Mouse (Mus musculus) embryonic facial prominence, embryonic 14.5 days (tissue): Measurements from ENCODE around the gene Cngb1. TPM values are rescaled to one million over a fixed set of nuclear protein-coding genes. Genes with fewer than 3 reads are reported as not detected.

Experiments
- ATAC-seq: fragments of 200-750 bp; cut with Nextera tagmentation; 2 replicates; pipeline ENCODE4 v1.8.0; 2017; ENCODE audit warnings: low read depth, moderate number of reproducible peaks, moderate TSS enrichment
- DNase-seq: peaks from one replicate; pipeline ENCODE4 v3.0.0-alpha.2; 2015; ENCODE audit warnings: low spot score
- H3K27ac ChIP-seq: fragments of 300-500 bp; sonication (generic); replicated peaks from 2 replicates; pipeline ENCODE4 v1.5.1; 2014; ENCODE audit warnings: low read depth, mild to moderate bottlenecking, low read length, moderate library complexity
- H3K27me3 ChIP-seq: fragments of 300-500 bp; sonication (generic); replicated peaks from 2 replicates; pipeline ENCODE4 v1.6.1; 2014; ENCODE audit warnings: low read length; ENCODE audit not compliant: control insufficient read depth, insufficient read depth
- H3K36me3 ChIP-seq: fragments of 300-500 bp; sonication (generic); 2 replicates; pipeline ENCODE4 v1.6.1; 2014; ENCODE audit warnings: low read length, mixed read lengths; ENCODE audit not compliant: control insufficient read depth, insufficient read depth
- H3K4me1 ChIP-seq: fragments of 300-500 bp; sonication (generic); 2 replicates; pipeline ENCODE4 v1.6.1; 2014; ENCODE audit warnings: antibody characterized with exemption, low read length; ENCODE audit not compliant: control insufficient read depth, insufficient read depth
- H3K4me2 ChIP-seq: fragments of 300-500 bp; sonication (generic); 2 replicates; pipeline ENCODE4 v1.6.1; 2014; ENCODE audit warnings: low read depth, mild to moderate bottlenecking, low read length, moderate library complexity, mixed read lengths
- H3K4me3 ChIP-seq: fragments of 300-500 bp; sonication (generic); 2 replicates; pipeline ENCODE4 v1.5.1; 2014; ENCODE audit warnings: low read depth, mild to moderate bottlenecking, low read length
- H3K9ac ChIP-seq: fragments of 300-500 bp; sonication (generic); 2 replicates; pipeline ENCODE4 v1.6.1; 2014; ENCODE audit warnings: low read depth, mild to moderate bottlenecking, low read length, moderate library complexity, mixed read lengths
- H3K9me3 ChIP-seq: fragments of 300-500 bp; sonication (generic); 2 replicates; pipeline ENCODE4 v1.6.1; 2016; ENCODE audit warnings: low read length; ENCODE audit not compliant: control insufficient read depth
- WGBS: fragments of 180-500 bp; shearing (Covaris S2); extraction: QIAGEN DNeasy Blood & Tissue Kit; methylation state at CpG from one replicate; pipeline ENCODE4 v1.1.7; 2014; 5-methylcytosine and 5-hydroxymethylcytosine counted together
- polyA plus RNA-seq: library from polyadenylated mRNA; unstranded; fragments of >200 nt; fragmentation: Nextera tagmentation; extraction: Ambion mirVana; gene quantifications from 2 replicates; pipeline ENCODE4 v1.2.1, GENCODE M21; 2014

The Cngb1 gene
- polyA plus RNA-seq, 1 experiment from 2014 or later, result 1.7 TPM

DNA sequence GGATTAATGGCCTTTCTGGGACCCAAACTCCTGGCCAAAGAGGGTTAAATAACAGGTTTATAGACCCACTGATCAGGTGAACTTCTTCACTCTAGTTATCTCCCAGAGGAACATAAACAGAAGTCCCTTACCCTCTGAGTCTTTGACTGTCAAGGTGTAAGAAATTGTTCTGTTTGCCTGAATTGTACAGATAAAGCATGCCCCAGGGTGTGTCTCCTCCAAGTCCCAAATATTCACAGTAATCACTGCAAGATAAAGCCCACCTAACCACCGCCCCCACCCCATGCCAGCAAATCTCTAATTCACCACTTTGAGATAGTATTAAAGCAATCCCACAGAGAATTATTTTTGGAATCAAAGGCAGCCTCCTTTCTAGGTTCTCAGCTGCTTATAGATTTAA lies 24.0 kb upstream of the Cngb1 start:
- Histone ChIP-seq H3K4me3 (peak overlapping the region; percentile 73), H3K27me3 (no peaks in the 10 kb centered on the region), H3K4me2 (peak overlapping the region; percentile 84), H3K4me1 (peaks cover 12% of the 10 kb centered on the region), H3K9ac (peak overlapping the region; percentile 89), H3K27ac (peak overlapping the region; percentile 98; the same call in 1 of the 2 replicates), H3K36me3 (peaks cover 60% of the 10 kb centered on the region), H3K9me3 (0 out of 2 replicates have a peak, but pooled peaks cover 4% of the 10 kb centered on the region)
- no peak for DNase-seq
- ATAC-seq, result no peak
- WGBS, result 57% methylated on average over 1 of the region's 1 CpGs

DNA sequence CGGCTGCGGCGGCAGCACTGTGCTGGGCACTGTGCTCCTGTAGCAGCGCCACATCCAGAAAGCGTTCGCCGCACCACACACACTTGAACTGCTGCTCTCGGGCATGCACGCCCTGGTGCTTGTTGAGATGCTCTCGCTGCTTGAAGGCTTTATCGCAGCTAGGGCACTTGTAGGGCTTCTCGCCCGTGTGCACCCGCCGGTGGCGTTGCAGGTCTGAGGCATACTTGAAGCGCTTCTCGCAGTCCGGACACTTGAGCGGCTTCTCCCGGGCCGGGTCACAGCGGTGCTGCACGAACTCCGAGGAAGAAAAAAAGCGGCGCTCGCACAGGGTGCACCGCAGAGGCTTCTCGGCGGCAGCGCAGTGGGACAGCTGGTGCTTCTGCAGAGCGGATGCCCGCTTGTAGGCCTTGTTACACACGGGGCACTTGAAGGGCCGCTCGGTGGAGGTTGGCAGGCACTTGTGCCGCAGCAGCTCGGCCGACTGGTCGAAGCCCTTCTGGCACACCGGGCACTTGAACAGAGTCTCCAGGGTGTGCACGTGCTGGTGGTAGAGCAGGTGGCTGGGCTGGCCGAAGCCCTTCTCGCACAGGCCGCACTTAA lies 21.6 kb upstream of the Cngb1 start:
- no peak for ATAC-seq
- Histone ChIP-seq H3K9me3 (no peaks in the 10 kb centered on the region), H3K9ac (no peak overlapping the region), H3K4me2 (no peak overlapping the region), H3K4me3 (no peak overlapping the region), H3K4me1 (peaks cover 9% of the 10 kb centered on the region), H3K27ac (no peak overlapping the region), H3K36me3 (peaks cover 62% of the 10 kb centered on the region), H3K27me3 (no peaks in the 10 kb centered on the region)
- no peak for DNase-seq
- 85% methylated on average over 44 of the region's 46 CpGs for WGBS

DNA sequence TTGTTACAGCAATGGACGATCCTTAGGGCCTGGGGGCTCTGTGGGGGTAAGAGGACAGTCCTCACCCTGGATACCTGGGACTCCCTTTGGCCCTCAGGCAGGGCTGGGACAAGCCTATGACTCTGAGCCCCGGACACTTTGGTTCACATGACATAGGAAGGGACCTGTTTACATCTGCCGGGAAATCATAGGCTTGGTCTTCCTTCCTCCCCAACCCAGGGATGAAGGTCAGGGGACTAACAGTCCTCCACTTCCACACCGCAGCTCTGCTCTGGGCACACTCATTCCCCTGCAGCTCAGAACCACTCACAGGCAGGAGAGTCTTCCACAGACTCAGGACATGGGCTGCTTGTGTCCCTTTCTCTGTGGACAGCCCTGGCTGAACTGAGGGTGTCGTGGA lies 20.4 kb upstream of the Cngb1 start:
- peaks cover 62% of the 10 kb centered on the region for H3K36me3 ChIP-seq
- WGBS, result 87% methylated on average over 4 of the region's 5 CpGs

DNA sequence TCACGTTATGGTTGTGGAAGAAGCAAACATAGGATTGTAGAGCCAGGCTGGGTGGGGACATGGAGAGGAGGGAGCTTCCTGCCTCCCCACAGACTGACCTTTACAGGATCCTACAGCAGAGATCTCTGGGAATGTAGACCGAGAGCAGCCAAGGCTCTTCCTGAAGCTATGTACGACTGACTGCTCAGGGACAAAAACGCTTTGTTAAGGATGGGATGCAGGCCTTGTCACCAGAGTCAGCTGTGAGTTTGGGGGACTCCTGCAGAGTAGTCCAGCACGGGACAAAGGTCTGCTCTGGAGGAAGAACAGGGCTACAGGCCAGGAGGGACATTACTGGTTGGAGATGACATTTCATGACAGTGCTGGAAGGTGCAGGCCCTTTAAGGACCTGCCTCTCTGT lies 18.3 kb upstream of the Cngb1 start:
- H3K4me1 ChIP-seq, result peaks cover 9% of the 10 kb centered on the region
- H3K9ac ChIP-seq, result no peak overlapping the region
- no peak overlapping the region for H3K4me3 ChIP-seq
- H3K36me3 ChIP-seq, result peaks cover 60% of the 10 kb centered on the region
- WGBS, result 45% methylated on average over 5 of the region's 5 CpGs
- no peak for ATAC-seq
- no peak overlapping the region for H3K4me2 ChIP-seq
- H3K27me3 ChIP-seq, result no peaks in the 10 kb centered on the region
- DNase-seq, result no peak
- no peaks in the 10 kb centered on the region for H3K9me3 ChIP-seq
- H3K27ac ChIP-seq, result no peak overlapping the region

More for the DNA sequence above, 20.4 kb upstream of the Cngb1 start:
- Histone ChIP-seq H3K9ac (no peak overlapping the region), H3K27me3 (no peaks in the 10 kb centered on the region), H3K4me2 (no peak overlapping the region), H3K4me3 (no peak overlapping the region), H3K27ac (no peak overlapping the region), H3K4me1 (peaks cover 5% of the 10 kb centered on the region), H3K9me3 (no peaks in the 10 kb centered on the region)
- no peak for DNase-seq
- no peak for ATAC-seq

DNA sequence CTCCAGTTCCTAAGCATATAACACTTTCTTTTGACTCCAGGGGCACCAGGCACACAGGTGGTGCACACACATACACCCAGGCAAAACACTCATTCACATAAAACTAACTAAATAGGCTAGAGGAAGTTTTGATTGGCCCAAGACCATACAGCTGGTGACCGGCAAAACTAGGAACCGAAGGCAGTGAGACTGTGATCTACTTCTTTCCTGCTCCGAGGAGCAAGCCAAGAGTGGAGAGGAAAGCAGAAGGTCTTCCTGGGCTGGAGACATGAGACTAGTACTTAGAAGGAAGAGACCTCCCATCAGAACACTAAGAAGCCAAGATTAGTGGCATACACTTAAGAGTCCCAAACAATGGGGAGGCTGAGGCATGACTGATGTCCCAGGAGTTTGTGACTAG lies 16.8 kb upstream of the Cngb1 start:
- Histone ChIP-seq H3K4me2 (no peak overlapping the region), H3K36me3 (peaks cover 46% of the 10 kb centered on the region), H3K9ac (no peak overlapping the region), H3K9me3 (no peaks in the 10 kb centered on the region), H3K27ac (no peak overlapping the region), H3K4me1 (peaks cover 9% of the 10 kb centered on the region), H3K4me3 (no peak overlapping the region), H3K27me3 (no peaks in the 10 kb centered on the region)
- ATAC-seq (no peak), DNase-seq (no peak)
- 78% methylated on average over 3 of the region's 3 CpGs for WGBS

DNA sequence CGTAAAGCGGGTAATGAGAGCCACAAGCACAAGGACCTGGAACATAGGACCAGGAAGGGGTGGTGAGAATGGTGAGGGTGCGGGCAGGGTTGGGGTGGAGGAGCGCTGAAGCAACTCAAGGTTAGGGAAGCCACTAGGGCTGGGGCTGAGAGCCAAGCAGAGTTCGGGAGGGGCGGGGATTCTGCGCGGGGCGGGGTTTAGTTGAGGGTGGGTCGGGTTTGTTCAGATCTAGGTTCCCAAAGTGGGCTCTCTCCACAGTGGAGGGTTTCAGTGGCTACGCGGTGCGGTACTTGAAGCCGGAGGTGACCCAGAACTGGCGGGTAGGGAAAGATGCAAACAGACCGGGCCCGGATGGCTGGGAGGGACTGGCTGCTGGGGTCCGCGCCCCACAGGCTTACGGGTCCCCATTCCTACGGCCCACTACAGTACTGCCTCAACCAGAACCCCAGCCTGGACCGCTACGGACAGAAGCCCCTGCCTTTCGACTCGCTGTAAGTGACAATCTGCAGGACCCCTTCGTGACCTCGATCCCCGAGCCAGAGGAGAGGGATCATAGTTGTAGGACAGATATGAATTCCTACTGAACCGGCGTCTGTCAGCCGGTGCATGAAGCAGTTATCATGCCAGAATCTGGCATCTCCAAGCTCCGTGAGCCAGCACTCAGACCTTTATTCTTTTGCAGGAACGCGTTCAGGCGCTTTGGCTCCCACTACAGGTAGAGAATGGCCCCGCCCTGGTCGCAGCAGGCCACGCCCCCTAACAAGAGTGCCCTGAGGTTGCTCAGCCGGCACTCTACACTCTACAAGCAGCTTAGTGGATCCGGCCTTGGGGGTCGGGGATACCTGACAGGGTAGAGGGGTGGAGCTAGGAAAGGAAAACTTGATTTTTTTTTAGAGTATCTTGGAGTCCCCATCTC lies 14.1 kb upstream of the Cngb1 start:
- no peak overlapping the region for H3K27ac ChIP-seq
- no peaks in the 10 kb centered on the region for H3K9me3 ChIP-seq
- H3K4me3 ChIP-seq, result peak overlapping the region; percentile 48
- peaks cover 9% of the 10 kb centered on the region for H3K4me1 ChIP-seq
- ATAC-seq, result peak; percentile 86
- H3K9ac ChIP-seq, result peak overlapping the region; percentile 60
- 4% methylated on average over 26 of the region's 41 CpGs for WGBS
- peaks cover 18% of the 10 kb centered on the region for H3K36me3 ChIP-seq
- H3K27me3 ChIP-seq, result no peaks in the 10 kb centered on the region
- DNase-seq, result peak; percentile 80
- peak overlapping the region; percentile 97 for H3K4me2 ChIP-seq

DNA sequence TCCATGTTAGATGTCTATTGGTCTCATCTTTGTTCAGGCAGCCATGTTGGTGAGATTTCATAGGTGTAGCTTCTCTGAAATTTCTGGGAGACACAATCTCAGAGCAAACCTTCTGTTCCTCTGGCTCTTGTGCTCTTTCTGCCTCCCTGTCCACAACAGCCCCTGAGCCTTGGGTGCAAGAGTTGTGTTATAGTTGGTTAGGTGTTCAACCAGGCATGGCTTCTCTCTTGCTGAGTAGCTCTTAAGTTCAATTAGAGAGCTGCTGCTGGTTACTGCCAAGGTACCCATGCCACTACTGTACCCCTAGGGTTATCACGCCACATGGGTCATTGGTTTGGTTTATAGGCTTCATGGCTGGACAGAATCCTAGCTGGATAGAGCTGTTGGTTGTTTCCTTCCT lies 9.0 kb upstream of the Cngb1 start:
- peaks cover 3% of the 10 kb centered on the region; the same call in 1 of the 2 replicates for H3K4me1 ChIP-seq
- ATAC-seq (no peak), DNase-seq (no peak)
- H3K4me3 ChIP-seq, result no peak overlapping the region
- H3K9me3 ChIP-seq, result no peaks in the 10 kb centered on the region
- WGBS, result 100% methylated on average over 1 of the region's 1 CpGs
- H3K36me3 ChIP-seq, result no peaks in the 10 kb centered on the region
- H3K9ac ChIP-seq, result no peak overlapping the region
- no peaks in the 10 kb centered on the region for H3K27me3 ChIP-seq
- no peak overlapping the region for H3K27ac ChIP-seq
- H3K4me2 ChIP-seq, result no peak overlapping the region

DNA sequence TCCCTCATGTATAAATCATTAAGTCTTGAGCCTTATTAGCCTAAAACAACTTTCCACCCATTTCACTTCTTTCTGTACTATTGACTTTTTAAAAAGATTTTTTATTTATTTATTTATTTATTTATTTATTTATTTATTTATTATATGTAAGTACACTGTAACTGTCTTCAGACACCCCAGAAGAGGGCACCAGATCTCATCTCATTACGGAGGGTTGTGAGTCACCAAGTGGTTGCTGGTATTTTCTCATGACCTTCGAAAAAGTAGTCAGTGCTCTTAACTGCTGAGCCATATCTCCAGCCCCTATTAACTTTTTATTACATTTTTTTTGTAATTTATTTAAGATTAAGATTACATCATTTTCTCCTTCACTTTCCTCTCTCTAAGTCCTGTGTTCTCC lies 8.3 kb upstream of the Cngb1 start:
- Histone ChIP-seq H3K4me3 (no peak overlapping the region), H3K9ac (no peak overlapping the region), H3K4me2 (no peak overlapping the region), H3K27me3 (no peaks in the 10 kb centered on the region), H3K27ac (no peak overlapping the region), H3K36me3 (no peaks in the 10 kb centered on the region), H3K4me1 (no peaks in the 10 kb centered on the region), H3K9me3 (no peaks in the 10 kb centered on the region)
- ATAC-seq (no peak), DNase-seq (no peak)
- 77% methylated on average over 2 of the region's 2 CpGs for WGBS
